Mouse (Mus musculus): ENCODE measurements at regions not wholly inside any gene's neighbourhood (a gene's known extent, or its start where the extent isn't known, plus 50 kb on each side); places are given as distances from the start of the nearest gene placed in this dataset.

DNA sequence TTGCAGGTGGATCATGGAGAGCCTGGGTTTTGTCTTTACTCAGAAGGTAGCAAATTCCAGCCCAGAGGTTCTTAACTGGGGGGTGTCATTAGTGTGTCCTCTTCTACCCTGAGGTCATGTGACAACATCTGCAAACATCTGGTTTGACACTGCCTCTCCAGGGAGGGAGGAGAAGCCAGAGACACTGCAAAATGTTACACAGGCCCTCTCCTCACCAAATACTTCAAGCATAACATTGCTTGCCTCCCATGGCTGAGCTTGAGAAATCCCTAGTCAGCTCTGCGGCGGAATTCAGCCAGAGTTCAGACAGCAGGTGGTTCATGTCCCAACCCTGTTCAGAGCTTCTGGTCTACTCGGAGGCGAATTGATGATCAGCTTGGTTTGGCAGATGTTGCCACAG, 178.4 kb upstream of the Prok2 start:
- TF ChIP-seq CTCF (IDR thresholded peaks at IDR 0.05) = no peak
- no peak for TF ChIP-seq POLR2A (IDR thresholded peaks at IDR 0.05; ENCODE audit: insufficient read depth, low read depth, low read length)
- no peak for TF ChIP-seq EP300 (IDR thresholded peaks at IDR 0.05; ENCODE audit: insufficient read depth, low read depth, low read length)
